Mouse (Mus musculus): ENCODE measurements around the gene Tm4sf4.

DNA sequence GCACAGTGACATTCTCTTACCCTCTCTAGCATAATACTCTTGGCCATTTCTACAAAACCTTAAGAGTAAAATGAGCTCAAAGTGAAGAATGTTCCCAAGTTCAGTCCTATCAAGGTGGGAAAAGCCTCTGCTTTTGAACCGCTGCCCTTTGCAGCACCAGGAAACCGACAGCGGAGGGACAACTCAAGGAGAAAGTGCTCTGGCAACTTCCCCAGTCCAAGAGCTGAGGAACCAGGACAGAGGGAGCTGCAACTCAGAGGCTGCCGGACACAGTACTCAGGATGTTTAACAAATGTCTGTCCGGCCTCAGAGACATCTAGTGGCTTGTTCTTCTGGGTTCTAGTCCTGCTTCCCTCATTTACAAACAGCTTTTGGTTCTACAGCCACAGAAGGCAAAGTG lies 56.9 kb downstream of the Tm4sf4 start:
- TF ChIP-seq CTCF (IDR thresholded peaks at IDR 0.05; ENCODE audit: insufficient read depth, low read length) (no peak), POLR2A (IDR thresholded peaks at IDR 0.05; ENCODE audit: borderline replicate concordance, extremely low read depth, low read depth, low read length) (no peak)

Data from lung, adult 2 months (tissue).